Mouse (Mus musculus) lung, adult 2 months (tissue): ENCODE measurements around the gene Cdh26.

Experiments
- CTCF ChIP-seq: fragments of 200-500 bp; IDR thresholded peaks from 2 replicates; pipeline ENCODE4 v1.5.1; 2011; ENCODE audit warnings: mild to moderate bottlenecking, low read length, control low read depth; ENCODE audit not compliant: insufficient read depth
- POLR2A ChIP-seq: fragments of 200-500 bp; IDR thresholded peaks from 2 replicates; pipeline ENCODE4 v1.6.1; 2011; ENCODE audit warnings: low read depth, mild to moderate bottlenecking, control low read depth, low read length, borderline replicate concordance; ENCODE audit errors: extremely low read depth

DNA sequence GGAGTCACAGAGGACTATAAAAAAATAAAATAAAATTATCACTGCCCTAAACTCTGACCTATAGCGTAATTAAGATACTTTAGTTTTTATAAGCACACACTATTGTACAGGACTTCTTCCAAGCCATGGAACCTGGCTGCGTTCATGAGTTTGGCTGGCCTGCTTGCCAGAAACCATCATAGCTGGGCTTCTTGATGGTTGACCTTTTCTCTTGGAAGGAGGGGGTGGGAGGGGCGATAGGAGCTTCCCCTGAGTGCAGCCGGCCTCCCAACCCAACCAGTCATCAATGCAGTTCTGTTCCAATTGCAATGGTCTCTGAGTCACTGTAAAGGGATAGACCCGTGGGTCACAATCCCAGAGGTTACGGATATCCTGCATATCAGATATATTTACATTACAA is 20.0 kb upstream of the Cdh26 start:
- TF ChIP-seq CTCF (no peak), POLR2A (no peak)
